Mouse (Mus musculus) thymus, adult 2 months (tissue): ENCODE data around the gene Hspa4. TPM values are rescaled to one million over a fixed set of nuclear protein-coding genes. Genes with fewer than 3 reads are reported as not detected.
"Not testable (repeated sequence)": the region's sequence is repeated elsewhere in the genome, so short reads cannot be mapped to it uniquely, and the experiment has no call there.

Experiments
- DNase-seq: peaks from one replicate; pipeline ENCODE4 v3.0.0; 2021
- H3K27ac ChIP-seq: fragments of 200-500 bp; 2 replicates; pipeline ENCODE4 v1.5.1; 2012; ENCODE audit warnings: low read length, control low read depth; ENCODE audit not compliant: control insufficient read depth, insufficient read depth
- H3K27me3 ChIP-seq: fragments of 200-500 bp; 2 replicates; pipeline ENCODE4 v1.6.1; 2012; ENCODE audit warnings: mild to moderate bottlenecking, low read length, moderate library complexity, mixed read lengths; ENCODE audit not compliant: control insufficient read depth, insufficient read depth
- H3K36me3 ChIP-seq: fragments of 200-500 bp; 2 replicates; pipeline ENCODE4 v1.6.1; 2012; ENCODE audit warnings: mild to moderate bottlenecking, low read length, moderate library complexity; ENCODE audit not compliant: control insufficient read depth, insufficient read depth
- H3K4me1 ChIP-seq: fragments of 200-500 bp; replicated peaks from 2 replicates; pipeline ENCODE4 v1.6.1; 2012; ENCODE audit warnings: low read length; ENCODE audit not compliant: control insufficient read depth, insufficient read depth
- H3K4me3 ChIP-seq: fragments of 200-500 bp; 2 replicates; pipeline ENCODE4 v1.5.1; 2012; ENCODE audit warnings: mild to moderate bottlenecking, low read length, control low read depth, moderate library complexity; ENCODE audit not compliant: control insufficient read depth, insufficient read depth
- CTCF ChIP-seq: fragments of 200-500 bp; IDR thresholded peaks from 2 replicates; pipeline ENCODE4 v1.5.1; 2012; ENCODE audit warnings: mild to moderate bottlenecking, control low read depth, low read length, moderate library complexity, borderline replicate concordance; ENCODE audit not compliant: control insufficient read depth, poor library complexity, insufficient read depth; ENCODE audit errors: extremely low read depth
- POLR2A ChIP-seq: fragments of 200-500 bp; IDR thresholded peaks from 2 replicates; pipeline ENCODE4 v1.6.1; 2012; ENCODE audit warnings: mild to moderate bottlenecking, low read length, control low read depth, moderate library complexity; ENCODE audit not compliant: control insufficient read depth, poor library complexity, insufficient read depth; ENCODE audit errors: extremely low read depth
- WGBS: fragments of 180-500 bp; shearing (Covaris S2); methylation state at CpG from one replicate; pipeline ENCODE4 v1.1.7; 2018; 5-methylcytosine and 5-hydroxymethylcytosine counted together
- polyA plus RNA-seq: library from polyadenylated mRNA; depleted of rRNA; stranded (reverse); fragments of >200 nt; gene quantifications from 2 replicates; pipeline ENCODE4 v1.2.3, GENCODE M21; 2012

The Hspa4 gene
- polyA plus RNA-seq, 1 experiment, result 29.3 TPM

- Histone ChIP-seq H3K4me3 (no peak overlapping the region), H3K27ac (no peak overlapping the region), H3K36me3 (no peaks in the 10 kb centered on the region), H3K4me1 (no peaks in the 10 kb centered on the region), H3K27me3 (no peaks in the 10 kb centered on the region)
- no peak for DNase-seq
- no peak for TF ChIP-seq CTCF
- no peak for TF ChIP-seq POLR2A
Observed at GRCm38 (mm10) chr11:53336182-53336571, 35.9 kb upstream of the Hspa4 start.

- H3K36me3 ChIP-seq, result no peaks in the 10 kb centered on the region
- no peak overlapping the region for H3K27ac ChIP-seq
- no peaks in the 10 kb centered on the region for H3K27me3 ChIP-seq
- DNase-seq, result no peak
- H3K4me1 ChIP-seq, result no peaks in the 10 kb centered on the region
- H3K4me3 ChIP-seq, result no peak overlapping the region
- 93% methylated on average over 3 of the region's 3 CpGs for WGBS
- TF ChIP-seq CTCF (no peak), POLR2A (no peak)
Observed at GRCm38 (mm10) chr11:53335505-53336181, 35.4 kb upstream of the Hspa4 start.

GRCm38 (mm10) chr11:53332076-53332680 is 31.9 kb upstream of the Hspa4 start:
- no peak for TF ChIP-seq POLR2A
- TF ChIP-seq CTCF, result no peak
- DNase-seq, result no peak
- Histone ChIP-seq H3K4me3 (no peak overlapping the region), H3K36me3 (peaks cover 22% of the 10 kb centered on the region), H3K4me1 (0 out of 2 replicates have a peak, but pooled peaks cover 2% of the 10 kb centered on the region), H3K27ac (no peak overlapping the region), H3K27me3 (no peaks in the 10 kb centered on the region)
- WGBS, result 89% methylated on average over 14 of the region's 14 CpGs

DNA sequence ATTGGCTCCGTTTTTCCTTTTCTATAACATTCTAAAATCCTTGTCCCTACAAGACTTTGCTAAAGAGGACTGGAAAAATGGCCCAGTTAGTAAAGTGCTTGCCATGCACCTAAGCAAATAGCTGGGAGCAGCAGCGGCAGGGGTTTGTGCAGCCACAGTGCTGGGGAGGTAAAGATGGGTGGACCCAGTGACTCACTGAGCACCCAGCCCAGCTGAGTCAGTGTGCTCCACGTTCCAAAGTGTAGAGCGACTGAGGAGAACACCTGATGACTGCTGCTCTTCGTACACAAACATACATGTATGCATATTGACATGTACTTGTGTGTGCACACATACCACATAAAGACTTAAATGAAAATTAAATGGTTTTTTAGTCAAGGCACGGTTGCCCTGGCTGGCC is 30.9 kb upstream of the Hspa4 start:
- Histone ChIP-seq H3K27ac (no peak overlapping the region), H3K36me3 (peaks cover 23% of the 10 kb centered on the region), H3K4me1 (0 out of 2 replicates have a peak, but pooled peaks cover 2% of the 10 kb centered on the region), H3K4me3 (no peak overlapping the region), H3K27me3 (no peaks in the 10 kb centered on the region)
- TF ChIP-seq CTCF (no peak), POLR2A (no peak)
- 94% methylated on average over 6 of the region's 6 CpGs for WGBS
- DNase-seq, result no peak

DNA sequence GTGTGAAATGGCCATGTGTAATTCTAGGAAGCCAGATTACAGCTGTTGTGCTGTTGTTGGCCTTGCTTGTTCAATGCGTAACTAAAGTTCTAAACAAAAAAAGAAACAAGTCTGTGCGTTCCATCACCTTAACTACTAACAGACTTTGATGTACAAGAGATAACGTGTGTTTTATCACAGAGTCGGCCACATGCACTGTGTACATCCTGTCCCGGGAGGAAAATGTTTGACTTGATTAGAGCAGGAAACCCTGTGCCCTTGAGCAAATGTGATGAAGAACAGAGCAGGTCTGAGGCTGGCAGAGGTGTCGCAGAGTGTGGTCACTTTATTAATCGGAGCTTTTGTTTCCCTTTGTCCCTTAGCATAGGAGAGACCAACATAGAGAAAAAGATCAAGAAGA is 30.1 kb upstream of the Hspa4 start:
- H3K27me3 ChIP-seq, result no peaks in the 10 kb centered on the region
- no peak for TF ChIP-seq POLR2A
- no peak for TF ChIP-seq CTCF
- 0 out of 2 replicates have a peak, but pooled peaks cover 2% of the 10 kb centered on the region for H3K4me1 ChIP-seq
- H3K27ac ChIP-seq, result no peak overlapping the region
- peaks cover 23% of the 10 kb centered on the region for H3K36me3 ChIP-seq
- no peak for DNase-seq
- no peak overlapping the region for H3K4me3 ChIP-seq
- 51% methylated on average over 7 of the region's 7 CpGs for WGBS

GRCm38 (mm10) chr11:53324512-53324968 is 24.3 kb upstream of the Hspa4 start, which contains the start of gene Zcchc10:
Zcchc10 (plus strand) TSS chr11:53324679.
- H3K27me3 ChIP-seq, result no peaks in the 10 kb centered on the region
- peak; percentile 84 for DNase-seq
- TF ChIP-seq POLR2A (peak; percentile 27; the same call in 1 of the 2 replicates), CTCF (no peak)
- peaks cover 21% of the 10 kb centered on the region for H3K36me3 ChIP-seq
- H3K27ac ChIP-seq, result peak within 1 kb of the TSS; percentile 21; the same call in 1 of the 2 replicates
- H3K4me3 ChIP-seq, result peak within 1 kb of the TSS; percentile 98
- WGBS, result under 1% methylated on average over 21 of the region's 21 CpGs
- 0 out of 2 replicates have a peak, but pooled peaks cover 2% of the 10 kb centered on the region for H3K4me1 ChIP-seq

GRCm38 (mm10) chr11:53319867-53320266 is 19.6 kb upstream of the Hspa4 start:
- H3K4me3 ChIP-seq, H3K27ac ChIP-seq, H3K36me3 ChIP-seq, H3K4me1 ChIP-seq, DNase-seq, H3K27me3 ChIP-seq: not testable (repeated sequence)
- 93% methylated on average over 13 of the region's 13 CpGs for WGBS

- WGBS, result 86% methylated on average over 3 of the region's 3 CpGs
Observed at GRCm38 (mm10) chr11:53318568-53318967, 18.3 kb upstream of the Hspa4 start.

More at GRCm38 (mm10) chr11:53318568-53318967, 18.3 kb upstream of the Hspa4 start:
- not testable (repeated sequence) for H3K36me3 ChIP-seq, DNase-seq, H3K27ac ChIP-seq, H3K4me3 ChIP-seq, H3K4me1 ChIP-seq, H3K27me3 ChIP-seq
